Mouse (Mus musculus): ENCODE data around the gene Nelfb.

Gene Nelfb

GRCm38 (mm10) chr2:25176573-25176972, 34.7 kb downstream of the Nelfb start:
- DNase-seq (ENCODE audit: low spot score in 2 of 2): no peak

DNA sequence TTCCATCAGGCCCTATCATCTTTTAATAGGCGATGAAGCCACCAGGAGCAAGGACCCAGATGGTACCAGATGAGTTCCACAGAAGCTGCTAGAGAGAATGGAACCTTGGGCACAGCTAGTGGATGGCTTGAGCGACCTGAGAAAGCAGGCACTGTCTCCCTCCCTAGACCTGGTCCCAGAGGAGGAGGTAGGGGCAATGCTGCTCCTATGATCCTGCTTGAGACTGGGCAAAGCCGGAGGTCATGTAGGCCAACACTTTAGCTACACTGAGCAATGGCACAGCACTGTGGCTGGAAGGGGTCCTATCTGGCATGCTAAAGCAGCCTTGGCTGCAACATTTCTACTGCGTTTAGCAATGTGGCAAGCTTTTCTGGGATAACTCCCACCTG, 35.6 kb downstream of the Nelfb start:
- DNase-seq (ENCODE audit: low spot score in 2 of 2): no peak

GRCm38 (mm10) chr2:25174866-25175689, 36.2 kb downstream of the Nelfb start:
- DNase-seq (ENCODE audit: low spot score in 2 of 2): no peak

GRCm38 (mm10) chr2:25173821-25174220, 37.5 kb downstream of the Nelfb start:
- no peak for DNase-seq (ENCODE audit: low spot score in 2 of 2)

GRCm38 (mm10) chr2:25172629-25173028, 38.7 kb downstream of the Nelfb start:
- no peak for DNase-seq (ENCODE audit: low spot score in 2 of 2)

DNA sequence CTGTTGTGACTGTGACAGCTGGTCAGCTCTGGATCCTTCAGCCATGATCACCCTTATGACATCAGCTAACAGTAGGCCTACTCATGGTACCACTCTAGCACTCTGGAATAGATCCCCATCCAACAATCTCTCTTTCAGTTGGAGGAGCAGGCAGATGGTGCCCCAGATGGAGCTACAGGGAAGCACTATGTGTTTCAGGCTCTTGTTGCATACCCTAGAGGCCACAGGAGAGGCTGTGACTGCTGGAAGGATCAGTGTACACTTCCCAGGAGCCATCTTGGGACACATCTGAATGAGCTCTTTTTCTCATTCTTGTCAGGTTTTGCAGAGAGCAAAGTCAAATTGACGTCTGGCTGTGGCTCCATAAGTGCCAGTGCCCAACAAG, 39.5 kb downstream of the Nelfb start:
- DNase-seq (ENCODE audit: low spot score in 2 of 2): no peak

- DNase-seq (ENCODE audit: low spot score in 2 of 2): no peak
Measured at GRCm38 (mm10) chr2:25171101-25171768, 40.1 kb downstream of the Nelfb start.

- DNase-seq (ENCODE audit: low spot score in 2 of 2): no peak
Measured at GRCm38 (mm10) chr2:25170326-25171100, 40.8 kb downstream of the Nelfb start.

DNA sequence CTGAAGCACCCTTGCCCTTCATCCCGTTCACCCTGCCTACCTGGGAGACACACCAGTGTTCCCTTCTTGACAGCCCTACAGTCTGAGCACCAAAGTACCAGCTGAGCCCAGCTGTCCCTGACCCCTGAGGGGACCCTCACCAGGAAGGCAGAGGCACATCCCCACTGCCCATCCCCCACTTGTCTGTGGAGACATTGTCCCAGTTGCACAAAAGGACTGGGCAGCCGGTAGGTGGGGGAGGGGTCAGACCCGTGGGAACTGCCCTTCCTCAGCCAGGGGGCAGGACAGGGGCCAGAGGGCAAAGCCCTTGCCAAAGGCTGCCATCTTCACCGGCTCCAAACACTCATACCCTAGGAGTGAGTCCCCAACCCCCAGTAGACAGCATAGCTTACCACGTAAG, 41.5 kb downstream of the Nelfb start:
- DNase-seq (ENCODE audit: low spot score in 2 of 2): no peak

DNA sequence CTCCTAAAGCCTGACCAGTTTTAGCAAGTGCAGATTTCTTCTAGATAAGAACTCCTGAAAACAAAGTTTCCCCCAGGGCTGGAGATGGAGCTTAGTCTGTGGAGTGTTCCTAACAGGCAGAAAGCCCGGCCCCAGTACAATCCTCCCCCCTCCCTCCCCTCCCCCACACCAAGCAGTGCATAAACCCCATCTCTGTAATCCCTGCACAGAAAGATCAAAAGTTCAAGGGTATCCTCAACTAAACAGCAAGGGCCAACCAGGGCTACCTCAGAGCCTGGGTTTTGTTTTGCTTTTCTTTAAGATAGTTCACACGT, 42.7 kb downstream of the Nelfb start:
- no peak for DNase-seq (ENCODE audit: low spot score in 2 of 2)

DNA sequence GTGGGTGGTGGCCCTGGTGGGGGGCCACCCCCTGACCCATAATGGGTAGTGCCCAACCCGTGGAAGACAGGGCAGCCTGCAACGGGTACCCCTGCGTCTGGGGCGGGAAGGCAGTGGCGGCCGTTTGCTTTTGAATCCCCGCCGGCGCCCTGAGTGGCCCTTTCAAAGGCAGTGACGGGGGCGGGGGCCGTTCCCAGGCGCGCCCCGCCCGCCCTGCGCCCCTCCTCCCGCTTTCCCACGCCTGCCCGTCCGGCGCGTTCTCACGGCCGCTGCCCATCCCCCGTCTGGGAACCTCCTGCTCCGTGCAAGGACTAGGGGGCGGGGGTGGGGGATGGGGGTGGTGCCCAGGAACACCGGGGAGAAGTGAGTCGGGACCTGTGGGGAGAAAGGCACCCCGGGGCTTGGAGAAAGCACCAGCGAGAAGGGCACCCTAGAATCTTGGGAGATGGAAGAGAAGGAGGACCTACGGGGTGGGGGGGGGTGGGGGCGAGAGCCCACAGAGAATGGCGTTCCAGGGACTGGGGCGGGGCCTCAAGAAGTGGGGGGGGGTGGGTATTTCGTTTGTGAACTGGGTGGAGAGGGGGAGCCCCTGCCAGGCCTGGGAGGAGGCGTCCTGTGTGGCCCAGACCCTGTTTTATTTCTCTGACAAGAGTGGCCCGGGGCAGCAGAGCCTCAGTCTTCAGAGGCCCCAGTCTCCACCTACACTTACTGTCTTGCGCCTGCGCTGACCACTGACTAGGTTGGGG, 43.2 kb downstream of the Nelfb start:
- DNase-seq (ENCODE audit: low spot score in 2 of 2): peak in 1 of 2 experiments; percentile 67

- no peak for DNase-seq (ENCODE audit: low spot score in 2 of 2)
Measured at GRCm38 (mm10) chr2:25167481-25167880, 43.8 kb downstream of the Nelfb start.

DNA sequence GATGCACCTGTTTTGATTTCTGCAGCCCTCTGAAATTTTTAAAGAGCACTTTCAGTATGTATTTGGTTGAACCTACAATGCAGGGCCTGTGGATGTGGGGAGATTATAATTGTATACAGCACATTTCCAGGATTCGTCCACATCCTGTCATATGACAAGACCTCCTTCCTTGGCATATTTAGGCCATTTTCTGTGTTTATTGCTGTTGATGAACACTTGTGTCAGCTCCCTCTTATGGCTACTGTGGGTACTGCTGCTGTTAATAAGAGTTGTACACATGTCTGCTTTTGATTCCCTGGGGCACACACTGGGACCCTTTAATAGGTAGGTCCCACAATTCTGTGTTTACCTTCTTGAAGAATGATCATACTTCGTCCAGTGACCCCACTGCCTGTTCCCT, 53.6 kb downstream of the Nelfb start:
- no peak for DNase-seq (ENCODE audit: low spot score in 2 of 2)

GRCm38 (mm10) chr2:25156990-25157389, 54.3 kb downstream of the Nelfb start:
- DNase-seq (ENCODE audit: low spot score in 2 of 2): no peak

GRCm38 (mm10) chr2:25156177-25156576, 55.1 kb downstream of the Nelfb start:
- DNase-seq (ENCODE audit: low spot score in 2 of 2): no peak

DNA sequence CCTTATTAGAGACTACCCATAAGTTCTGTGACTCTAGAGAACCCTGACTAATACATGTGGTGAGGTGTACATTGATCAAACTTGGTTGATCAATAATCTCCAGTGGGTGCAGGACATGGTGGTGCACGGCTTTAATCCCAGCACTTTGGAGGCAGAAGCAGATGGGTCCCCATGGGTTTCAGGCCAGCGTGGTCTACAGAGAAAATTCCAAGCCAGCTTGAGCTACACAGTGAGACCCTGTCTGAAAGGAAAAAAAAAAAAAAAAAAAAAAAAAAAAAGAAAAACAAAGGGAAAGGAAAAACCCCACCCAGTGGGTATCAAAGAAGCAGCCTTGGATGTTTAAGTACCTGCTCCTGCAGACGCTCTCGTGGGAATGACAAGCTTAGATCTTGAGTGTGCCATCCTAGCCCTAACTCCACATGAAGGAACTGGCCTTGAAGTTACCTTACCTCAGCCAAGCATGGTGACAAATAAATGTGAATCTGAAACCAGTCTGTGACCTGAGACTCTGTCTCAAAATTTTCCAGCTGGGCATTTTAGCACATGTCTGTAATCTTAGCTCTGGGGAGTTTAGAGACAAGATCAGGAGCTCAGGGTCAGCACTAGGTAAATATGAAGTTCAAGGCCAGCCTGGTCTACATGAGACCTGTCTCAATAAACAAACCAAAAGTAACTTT, 59.9 kb downstream of the Nelfb start:
- no peak for DNase-seq (ENCODE audit: low spot score in 2 of 2)
